Mouse (Mus musculus) kidney, adult 2 months (tissue): ENCODE results near the gene Ankrd33b.

Experiments used
- CTCF ChIP-seq: fragments of 200-500 bp; conservative IDR thresholded peaks from 2 replicates; pipeline ENCODE4 v1.5.1; 2011; ENCODE audit warnings: low read depth, mild to moderate bottlenecking, control low read depth, low read length, moderate library complexity, mixed read lengths; ENCODE audit not compliant: insufficient read depth, insufficient read length
- POLR2A ChIP-seq: fragments of 200-500 bp; IDR thresholded peaks from one replicate; pipeline ENCODE4 v1.6.1; 2011; ENCODE audit warnings: low read depth, low read length, control low read depth

DNA sequence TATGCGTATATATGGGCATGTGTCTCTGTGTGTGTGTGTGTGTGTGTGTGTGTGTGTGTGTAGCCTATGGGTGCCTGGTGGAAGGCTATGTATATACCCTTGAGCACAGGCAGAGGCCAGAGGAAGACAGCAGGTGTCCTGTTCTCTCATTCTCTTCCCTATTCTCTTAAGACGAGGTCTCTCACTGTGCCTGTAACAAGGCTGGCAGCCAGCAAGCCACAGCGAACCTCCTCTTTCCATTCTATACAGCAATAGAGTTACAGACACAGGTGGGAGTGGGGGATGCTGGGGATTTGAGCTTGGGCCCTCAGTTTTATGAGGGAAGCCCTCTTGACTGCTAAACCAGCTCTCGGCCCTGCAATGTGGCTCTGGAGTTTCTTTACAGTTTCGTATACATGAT, 87.5 kb downstream of the Ankrd33b start:
- TF ChIP-seq CTCF (no peak), POLR2A (no peak)
